Mouse (Mus musculus) testis, adult 2 months (tissue): ENCODE data around the gene 1810010D01Rik.

Experiments used
- CTCF ChIP-seq: fragments of 200-500 bp; IDR thresholded peaks from 2 replicates; pipeline ENCODE4 v1.5.1; 2012; ENCODE audit warnings: low read depth, mild to moderate bottlenecking, inconsistent platforms, low read length, moderate library complexity; ENCODE audit not compliant: control insufficient read depth, insufficient read depth, insufficient replicate concordance
- POLR2A ChIP-seq: fragments of 200-500 bp; IDR thresholded peaks from 2 replicates; pipeline ENCODE4 v1.6.1; 2012; ENCODE audit warnings: low read depth, mild to moderate bottlenecking, inconsistent platforms, low read length, moderate library complexity; ENCODE audit not compliant: control insufficient read depth

GRCm38 (mm10) chr7:145253986-145254630 lies 46.2 kb upstream of the 1810010D01Rik start:
- TF ChIP-seq POLR2A (no peak), CTCF (no peak)
